Mouse (Mus musculus): ENCODE results near the gene Cep83. TPM values are rescaled to one million over a fixed set of nuclear protein-coding genes. Genes with fewer than 3 reads are reported as not detected.
"Not testable (repeated sequence)": the region's sequence is repeated elsewhere in the genome, so short reads cannot be mapped to it uniquely, and the experiment has no call there.

Cep83 gene
- polyA plus RNA-seq, 1 experiment from 2014 or later: 22.4 TPM

GRCm38 (mm10) chr10:94706695-94707094 lies 18.2 kb downstream of the Cep83 start:
- Histone ChIP-seq H3K9ac (no peak overlapping the region), H3K4me3 (no peak overlapping the region), H3K27ac (no peak overlapping the region), H3K27me3 (no peaks in the 10 kb centered on the region), H3K4me1 (peaks cover 9% of the 10 kb centered on the region; the same call in 1 of the 2 replicates), H3K9me3 (no peaks in the 10 kb centered on the region), H3K4me2 (no peak overlapping the region), H3K36me3 (no peaks in the 10 kb centered on the region)
- ATAC-seq (ENCODE audit: insufficient number of reproducible peaks, insufficient read depth, low FRiP score, low TSS enrichment, low read depth): no peak
- 91% methylated on average over 2 of the region's 2 CpGs for WGBS

- H3K4me2 ChIP-seq: no peak overlapping the region
- no peaks in the 10 kb centered on the region for H3K27me3 ChIP-seq
- no peak overlapping the region for H3K4me3 ChIP-seq
- H3K4me1 ChIP-seq: peaks cover 9% of the 10 kb centered on the region; the same call in 1 of the 2 replicates
- H3K9me3 ChIP-seq: no peaks in the 10 kb centered on the region
- 85% methylated on average over 3 of the region's 3 CpGs for WGBS
- no peak for ATAC-seq (ENCODE audit: insufficient number of reproducible peaks, insufficient read depth, low FRiP score, low TSS enrichment, low read depth)
- H3K27ac ChIP-seq: no peak overlapping the region
- no peak overlapping the region for H3K9ac ChIP-seq
- no peaks in the 10 kb centered on the region for H3K36me3 ChIP-seq
These were observed 21.3 kb downstream of the Cep83 start for GRCm38 (mm10) chr10:94709622-94710319.

- Histone ChIP-seq H3K36me3 (no peaks in the 10 kb centered on the region), H3K4me2 (no peak overlapping the region), H3K27me3 (no peaks in the 10 kb centered on the region), H3K9ac (no peak overlapping the region), H3K4me1 (peaks cover 9% of the 10 kb centered on the region; the same call in 1 of the 2 replicates), H3K4me3 (no peak overlapping the region), H3K9me3 (no peaks in the 10 kb centered on the region), H3K27ac (no peak overlapping the region)
- 81% methylated on average over 2 of the region's 2 CpGs for WGBS
- ATAC-seq (ENCODE audit: insufficient number of reproducible peaks, insufficient read depth, low FRiP score, low TSS enrichment, low read depth): no peak
These were observed 21.9 kb downstream of the Cep83 start for GRCm38 (mm10) chr10:94710320-94710695.

DNA sequence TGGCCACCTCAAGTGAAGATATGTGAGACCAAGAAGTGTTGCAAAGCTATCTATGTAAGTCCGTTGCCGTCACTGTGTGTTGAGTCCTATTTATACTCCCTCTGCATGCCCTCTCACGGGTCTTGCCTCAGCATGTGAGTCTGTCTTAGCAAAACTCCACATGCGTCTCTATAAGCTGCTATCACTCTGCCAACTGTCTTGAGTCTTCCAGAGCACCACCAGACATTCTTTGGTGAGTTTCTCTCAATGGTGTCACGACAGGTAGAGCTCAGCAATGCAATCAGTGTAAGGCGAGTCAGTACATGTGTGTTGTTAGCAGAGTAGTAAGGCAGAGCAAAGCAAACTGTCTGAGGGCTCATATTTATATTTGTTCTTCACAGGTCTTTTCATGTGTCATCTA lies 31.8 kb downstream of the Cep83 start:
- ATAC-seq (ENCODE audit: insufficient number of reproducible peaks, insufficient read depth, low FRiP score, low TSS enrichment, low read depth): no peak
- H3K9ac ChIP-seq: no peak overlapping the region
- H3K27ac ChIP-seq: peak overlapping the region; percentile 44
- no peaks in the 10 kb centered on the region for H3K27me3 ChIP-seq
- H3K4me1 ChIP-seq: no peaks in the 10 kb centered on the region
- no peaks in the 10 kb centered on the region for H3K9me3 ChIP-seq
- 0 out of 2 replicates have a peak, but pooled peaks cover 13% of the 10 kb centered on the region for H3K36me3 ChIP-seq
- 75% methylated on average over 6 of the region's 6 CpGs for WGBS
- H3K4me2 ChIP-seq: no peak overlapping the region
- no peak overlapping the region for H3K4me3 ChIP-seq

GRCm38 (mm10) chr10:94728053-94728452 lies 39.6 kb downstream of the Cep83 start:
- H3K27ac ChIP-seq; H3K4me3 ChIP-seq; H3K36me3 ChIP-seq; H3K9ac ChIP-seq; H3K9me3 ChIP-seq; ATAC-seq (ENCODE audit: insufficient number of reproducible peaks, insufficient read depth, low FRiP score, low TSS enrichment, low read depth); H3K27me3 ChIP-seq; H3K4me1 ChIP-seq; H3K4me2 ChIP-seq: not testable (repeated sequence)
- WGBS: 90% methylated on average over 2 of the region's 2 CpGs

- WGBS: 93% methylated on average over 3 of the region's 3 CpGs
- no peaks in the 10 kb centered on the region for H3K4me1 ChIP-seq
- no peaks in the 10 kb centered on the region for H3K27me3 ChIP-seq
- H3K4me2 ChIP-seq: no peak overlapping the region
- no peaks in the 10 kb centered on the region for H3K9me3 ChIP-seq
- H3K4me3 ChIP-seq: no peak overlapping the region
- no peak for ATAC-seq (ENCODE audit: insufficient number of reproducible peaks, insufficient read depth, low FRiP score, low TSS enrichment, low read depth)
- no peak overlapping the region for H3K27ac ChIP-seq
- H3K9ac ChIP-seq: no peak overlapping the region
- H3K36me3 ChIP-seq: 0 out of 2 replicates have a peak, but pooled peaks cover 9% of the 10 kb centered on the region
These were observed 42.0 kb downstream of the Cep83 start for GRCm38 (mm10) chr10:94730445-94730844.

DNA sequence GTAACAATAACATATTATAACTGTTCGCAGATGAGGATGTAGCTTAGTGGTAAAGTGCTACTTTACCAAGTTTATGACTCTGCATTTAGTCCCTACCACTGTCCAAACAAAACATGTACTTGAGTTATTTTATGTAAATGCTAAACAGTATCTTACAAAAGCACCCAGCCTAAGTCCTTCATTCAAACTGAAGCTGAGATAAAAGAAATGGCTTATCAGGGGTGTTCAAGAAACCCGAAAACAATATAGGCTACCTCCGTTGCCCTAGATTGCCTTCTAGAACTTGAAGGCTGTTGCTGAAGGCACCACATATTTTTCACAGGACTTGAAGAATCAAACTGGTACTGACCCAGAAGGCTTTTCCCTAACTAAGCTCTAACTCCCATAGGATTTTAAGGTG lies 46.4 kb downstream of the Cep83 start:
- 97% methylated on average over 3 of the region's 3 CpGs for WGBS
- H3K9ac ChIP-seq: no peak overlapping the region
- no peak for ATAC-seq (ENCODE audit: insufficient number of reproducible peaks, insufficient read depth, low FRiP score, low TSS enrichment, low read depth)
- no peaks in the 10 kb centered on the region for H3K27me3 ChIP-seq
- no peaks in the 10 kb centered on the region for H3K36me3 ChIP-seq
- no peak overlapping the region for H3K4me3 ChIP-seq
- no peak overlapping the region for H3K27ac ChIP-seq
- no peaks in the 10 kb centered on the region for H3K9me3 ChIP-seq
- no peak overlapping the region for H3K4me2 ChIP-seq
- H3K4me1 ChIP-seq: no peaks in the 10 kb centered on the region

- no peak for ATAC-seq (ENCODE audit: insufficient number of reproducible peaks, insufficient read depth, low FRiP score, low TSS enrichment, low read depth)
- Histone ChIP-seq H3K4me1 (no peaks in the 10 kb centered on the region), H3K4me3 (no peak overlapping the region), H3K36me3 (no peaks in the 10 kb centered on the region), H3K9ac (no peak overlapping the region), H3K4me2 (no peak overlapping the region), H3K27ac (no peak overlapping the region), H3K27me3 (no peaks in the 10 kb centered on the region), H3K9me3 (no peaks in the 10 kb centered on the region)
- WGBS: 84% methylated on average over 2 of the region's 2 CpGs
These were observed 51.8 kb downstream of the Cep83 start for GRCm38 (mm10) chr10:94740221-94740620.

DNA sequence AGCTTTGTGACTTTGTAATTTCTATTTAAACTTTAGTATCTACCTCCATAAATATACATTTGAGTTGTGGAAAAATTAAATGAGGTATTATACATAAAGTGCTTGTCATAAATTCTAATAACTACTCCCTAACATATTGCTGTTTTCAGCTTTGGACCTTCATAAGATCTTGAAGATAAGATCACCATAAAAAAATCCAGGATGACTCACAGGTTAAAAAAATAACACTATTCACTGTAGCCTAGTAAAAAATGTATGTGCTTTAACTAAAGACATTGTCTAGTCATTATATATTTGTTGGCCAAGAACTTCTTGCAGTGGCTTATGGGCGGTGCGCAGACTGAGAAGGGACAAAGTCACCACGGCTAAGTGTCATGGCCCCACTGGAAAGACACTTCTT lies 53.0 kb downstream of the Cep83 start:
- Histone ChIP-seq H3K4me1 (no peaks in the 10 kb centered on the region), H3K9me3 (no peaks in the 10 kb centered on the region), H3K4me2 (no peak overlapping the region), H3K9ac (no peak overlapping the region), H3K36me3 (no peaks in the 10 kb centered on the region), H3K27me3 (no peaks in the 10 kb centered on the region), H3K4me3 (no peak overlapping the region), H3K27ac (no peak overlapping the region)
- 96% methylated on average over 3 of the region's 3 CpGs for WGBS
- no peak for ATAC-seq (ENCODE audit: insufficient number of reproducible peaks, insufficient read depth, low FRiP score, low TSS enrichment, low read depth)

- no peaks in the 10 kb centered on the region for H3K9me3 ChIP-seq
- H3K4me2 ChIP-seq: no peak overlapping the region
- 74% methylated on average over 2 of the region's 2 CpGs for WGBS
- no peak for ATAC-seq (ENCODE audit: insufficient number of reproducible peaks, insufficient read depth, low FRiP score, low TSS enrichment, low read depth)
- H3K4me1 ChIP-seq: no peaks in the 10 kb centered on the region
- no peak overlapping the region for H3K4me3 ChIP-seq
- H3K9ac ChIP-seq: no peak overlapping the region
- H3K36me3 ChIP-seq: peaks cover 9% of the 10 kb centered on the region; the same call in 1 of the 2 replicates
- no peak overlapping the region for H3K27ac ChIP-seq
- no peaks in the 10 kb centered on the region for H3K27me3 ChIP-seq
These were observed 58.6 kb downstream of the Cep83 start for GRCm38 (mm10) chr10:94747011-94747410.

DNA sequence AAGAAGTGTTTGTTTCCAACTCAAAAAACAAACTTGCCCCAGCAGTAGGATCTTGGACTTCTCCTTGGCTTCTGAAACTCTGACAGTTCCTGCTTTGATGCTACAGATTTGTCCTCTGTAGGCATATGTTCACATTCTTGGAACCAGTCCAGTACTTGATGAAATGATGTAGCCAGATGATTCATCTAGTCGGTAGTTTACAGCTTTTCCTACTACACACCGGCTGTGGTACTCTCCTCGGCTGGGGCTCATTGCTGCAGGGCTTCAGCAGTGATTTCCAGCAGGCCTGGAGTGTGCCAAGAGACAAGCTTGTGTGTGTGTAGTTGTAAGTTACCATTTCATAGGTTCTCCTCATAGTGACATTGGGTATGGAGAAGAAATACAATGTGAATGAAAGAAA lies 83.0 kb downstream of the Cep83 start:
- WGBS: 33% methylated on average over 3 of the region's 3 CpGs
- peaks cover 7% of the 10 kb centered on the region; the same call in 1 of the 2 replicates for H3K4me1 ChIP-seq
- ATAC-seq (ENCODE audit: insufficient number of reproducible peaks, insufficient read depth, low FRiP score, low TSS enrichment, low read depth): no peak
- no peak overlapping the region for H3K9ac ChIP-seq
- H3K27me3 ChIP-seq: no peaks in the 10 kb centered on the region
- no peak overlapping the region for H3K4me3 ChIP-seq
- H3K36me3 ChIP-seq: no peaks in the 10 kb centered on the region; the same call in 1 of the 2 replicates
- H3K9me3 ChIP-seq: no peaks in the 10 kb centered on the region
- no peak overlapping the region for H3K27ac ChIP-seq
- no peak overlapping the region for H3K4me2 ChIP-seq

GRCm38 (mm10) chr10:94777576-94777975 lies 89.1 kb downstream of the Cep83 start:
- Histone ChIP-seq H3K4me2 (no peak overlapping the region), H3K4me3 (no peak overlapping the region), H3K27me3 (no peaks in the 10 kb centered on the region), H3K36me3 (peaks cover 11% of the 10 kb centered on the region; the same call in 1 of the 2 replicates), H3K9ac (no peak overlapping the region), H3K27ac (no peak overlapping the region), H3K4me1 (0 out of 2 replicates have a peak, but pooled peaks cover 2% of the 10 kb centered on the region), H3K9me3 (no peaks in the 10 kb centered on the region)
- 94% methylated on average over 3 of the region's 3 CpGs for whole genome bisulfite sequencing
- no peak for ATAC-seq (ENCODE audit: insufficient number of reproducible peaks, insufficient read depth, low FRiP score, low TSS enrichment, low read depth)
